Mouse (Mus musculus) midbrain, embryonic 15.5 days (tissue): ENCODE measurements around the gene Ugt2b1. TPM values are rescaled to one million over a fixed set of nuclear protein-coding genes. Genes with fewer than 3 reads are reported as not detected.

Source experiments
- ATAC-seq: fragments of 200-750 bp; cut with Nextera tagmentation; replicated peaks from 2 replicates; pipeline ENCODE4 v1.8.0; 2017; ENCODE audit warnings: moderate TSS enrichment
- H3K27ac ChIP-seq: fragments of 300-500 bp; sonication (generic); 2 replicates; pipeline ENCODE4 v1.5.1; 2015; ENCODE audit warnings: mild to moderate bottlenecking, inconsistent platforms
- H3K27me3 ChIP-seq: fragments of 300-500 bp; sonication (generic); replicated peaks from 2 replicates; pipeline ENCODE4 v1.6.1; 2015; ENCODE audit warnings: inconsistent platforms
- H3K36me3 ChIP-seq: fragments of 300-500 bp; sonication (generic); replicated peaks from 2 replicates; pipeline ENCODE4 v1.6.1; 2015; ENCODE audit warnings: inconsistent platforms
- H3K4me1 ChIP-seq: fragments of 300-500 bp; sonication (generic); 2 replicates; pipeline ENCODE4 v1.6.1; 2015; ENCODE audit warnings: inconsistent platforms
- H3K4me2 ChIP-seq: fragments of 300-500 bp; sonication (generic); 2 replicates; pipeline ENCODE4 v1.6.1; 2015; ENCODE audit warnings: inconsistent platforms, mild to moderate bottlenecking, moderate library complexity
- H3K4me3 ChIP-seq: fragments of 300-500 bp; sonication (generic); 2 replicates; pipeline ENCODE4 v1.5.1; 2015; ENCODE audit warnings: mild to moderate bottlenecking, inconsistent platforms
- H3K9ac ChIP-seq: fragments of 300-500 bp; sonication (generic); 2 replicates; pipeline ENCODE4 v1.6.1; 2015; ENCODE audit warnings: mild to moderate bottlenecking, inconsistent platforms
- H3K9me3 ChIP-seq: fragments of 300-500 bp; sonication (generic); 2 replicates; pipeline ENCODE4 v1.6.1; 2016; ENCODE audit warnings: inconsistent platforms
- WGBS: fragments of 180-500 bp; shearing (Covaris S2); methylation state at CpG from one replicate; pipeline ENCODE4 v1.1.7; 2015; ENCODE audit warnings: mixed read lengths; 5-methylcytosine and 5-hydroxymethylcytosine counted together
- polyA plus RNA-seq: library from polyadenylated mRNA; unstranded; fragments of >200 nt; fragmentation: Nextera tagmentation; extraction: Ambion mirVana; gene quantifications from 2 replicates; pipeline ENCODE4 v1.2.1, GENCODE M21; 2015

Gene Ugt2b1
- polyA plus RNA-seq, 1 experiment from 2014 or later, result not detected

DNA sequence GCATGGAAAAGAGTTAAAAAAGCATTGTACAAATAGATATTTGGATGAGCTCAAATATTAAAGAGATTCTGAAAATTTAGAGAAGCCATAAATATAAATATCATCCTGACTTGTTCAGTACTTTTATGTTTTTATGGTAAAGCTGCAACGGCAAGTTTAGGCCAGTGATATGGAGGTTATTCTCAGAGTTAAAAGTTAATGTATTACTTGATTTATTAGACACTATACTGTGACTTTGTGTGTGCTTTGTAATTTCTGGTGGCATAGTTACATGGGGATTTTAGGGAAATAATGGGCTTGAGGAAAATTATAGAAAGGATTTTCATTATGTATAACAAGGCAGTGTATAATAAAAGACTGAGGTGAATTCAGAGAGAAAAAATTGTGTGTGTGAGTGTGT is 39.2 kb downstream of the Ugt2b1 start:
- Histone ChIP-seq H3K27me3 (no peaks in the 10 kb centered on the region), H3K4me3 (no peak overlapping the region), H3K4me2 (no peak overlapping the region), H3K36me3 (no peaks in the 10 kb centered on the region), H3K9me3 (no peaks in the 10 kb centered on the region), H3K27ac (no peak overlapping the region), H3K9ac (no peak overlapping the region), H3K4me1 (no peaks in the 10 kb centered on the region)
- no peak for ATAC-seq
- 98% methylated on average over 1 of the region's 1 CpGs for WGBS

DNA sequence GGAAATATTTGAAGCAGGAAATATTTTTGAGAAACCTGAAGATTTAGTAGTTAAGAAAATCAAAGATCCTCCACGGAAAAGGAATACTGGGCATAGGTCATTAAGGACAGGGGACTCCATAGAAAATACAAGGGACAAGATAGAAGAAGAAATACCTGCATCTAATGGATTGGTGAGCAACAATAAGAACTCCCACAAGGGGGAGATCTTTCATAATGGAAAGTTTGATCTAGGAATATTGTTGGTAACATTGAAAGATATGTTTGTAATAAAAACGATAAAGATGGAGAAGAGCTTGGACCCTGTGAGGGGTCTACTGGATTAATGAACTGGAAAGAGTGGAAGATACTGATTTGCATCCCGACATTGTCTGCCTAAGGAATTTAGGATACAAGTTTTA is 39.7 kb downstream of the Ugt2b1 start:
- H3K9me3 ChIP-seq, result no peaks in the 10 kb centered on the region
- no peaks in the 10 kb centered on the region for H3K4me1 ChIP-seq
- no peak overlapping the region for H3K27ac ChIP-seq
- H3K4me2 ChIP-seq, result no peak overlapping the region
- H3K27me3 ChIP-seq, result no peaks in the 10 kb centered on the region
- no peak overlapping the region for H3K9ac ChIP-seq
- no peak for ATAC-seq
- 55% methylated on average over 3 of the region's 3 CpGs for WGBS
- no peak overlapping the region for H3K4me3 ChIP-seq
- no peaks in the 10 kb centered on the region for H3K36me3 ChIP-seq

DNA sequence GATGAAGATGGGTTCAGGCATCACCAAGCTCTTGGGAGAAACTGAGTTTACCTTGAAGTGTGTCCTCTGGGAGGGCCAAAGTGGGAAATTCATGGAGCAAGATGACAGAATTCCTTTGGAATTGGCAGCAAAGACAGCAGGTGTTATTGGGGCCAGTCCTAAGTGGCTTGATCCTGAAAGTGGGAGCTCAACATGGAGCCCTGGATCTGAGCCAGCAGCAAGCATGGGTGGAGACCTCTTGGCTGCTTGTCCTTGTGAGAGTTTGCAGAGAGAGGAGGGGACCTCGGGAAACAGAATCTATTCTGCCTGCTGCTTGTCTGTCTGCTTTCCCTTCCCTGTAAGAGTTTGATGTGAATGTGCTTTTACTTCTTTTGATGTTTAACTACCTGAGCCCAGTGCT is 54.5 kb downstream of the Ugt2b1 start:
- no peak overlapping the region for H3K4me2 ChIP-seq
- H3K4me3 ChIP-seq, result no peak overlapping the region
- H3K27me3 ChIP-seq, result no peaks in the 10 kb centered on the region
- 58% methylated on average over 1 of the region's 1 CpGs for WGBS
- ATAC-seq, result no peak
- H3K36me3 ChIP-seq, result no peaks in the 10 kb centered on the region
- H3K4me1 ChIP-seq, result no peaks in the 10 kb centered on the region
- H3K9me3 ChIP-seq, result no peaks in the 10 kb centered on the region
- no peak overlapping the region for H3K9ac ChIP-seq
- no peak overlapping the region for H3K27ac ChIP-seq

Other genes starting within 250 kb of the Ugt2b1 start
- not detected in 2 replicates for gene Tmprss11e, start 180.7 kb downstream of the Ugt2b1 start, polyA plus RNA-seq
- gene Ythdc1, start 122.3 kb downstream of the Ugt2b1 start, polyA plus RNA-seq, result 36.6 and 37.9 TPM in 2 replicates
- gene Ugt2b34, start 19.6 kb downstream of the Ugt2b1 start, polyA plus RNA-seq, result not detected in 2 replicates
- gene Ugt2b35, start 74.3 kb upstream of the Ugt2b1 start, polyA plus RNA-seq, result not detected in 2 replicates
- not detected in 2 replicates for gene Ugt2b36, start 166.0 kb upstream of the Ugt2b1 start, polyA plus RNA-seq
- 0.09 TPM in 1 of 2 replicates, not detected in the other for gene Ugt2b5, start 213.8 kb upstream of the Ugt2b1 start, polyA plus RNA-seq